Mouse (Mus musculus) heart, postnatal 0 days (tissue): Measurements from ENCODE around the gene Jmjd7.

Source experiments
- CTCF ChIP-seq: IDR thresholded peaks from 2 replicates; pipeline ENCODE4 v1.5.1; 2016; ENCODE audit warnings: antibody characterized with exemption, control low read depth, low read depth
- EP300 ChIP-seq: IDR thresholded peaks from 2 replicates; pipeline ENCODE4 v1.6.1; 2016; ENCODE audit warnings: antibody characterized with exemption, low read depth

- TF ChIP-seq EP300 (no peak), CTCF (no peak)
These were observed 34.9 kb upstream of the Jmjd7 start for GRCm38 (mm10) chr2:119992349-119992748.
